Mouse (Mus musculus): Measurements from ENCODE around the gene Arl15.

Gene Arl15

DNA sequence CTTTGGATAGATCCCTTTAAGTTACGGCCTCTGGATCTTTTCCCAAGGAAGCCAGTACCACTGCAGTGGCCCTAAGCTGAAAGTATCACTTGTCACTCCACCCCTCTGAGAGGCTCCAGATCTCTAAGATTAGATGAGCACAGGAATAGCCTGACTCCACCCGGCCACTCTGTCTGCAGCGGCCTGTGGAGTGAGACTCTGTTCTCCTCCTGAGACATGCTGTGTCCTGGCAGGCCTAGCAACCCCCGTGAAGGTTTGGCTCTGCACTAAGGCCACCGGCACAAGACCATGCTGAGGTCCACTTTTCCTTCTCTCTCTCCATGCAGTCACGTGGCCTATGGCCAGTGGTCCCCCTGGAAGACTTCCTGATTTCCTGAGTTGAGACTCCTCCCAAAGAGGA lies 200.3 kb downstream of the Arl15 start:
- DNase-seq, result no peak

DNA sequence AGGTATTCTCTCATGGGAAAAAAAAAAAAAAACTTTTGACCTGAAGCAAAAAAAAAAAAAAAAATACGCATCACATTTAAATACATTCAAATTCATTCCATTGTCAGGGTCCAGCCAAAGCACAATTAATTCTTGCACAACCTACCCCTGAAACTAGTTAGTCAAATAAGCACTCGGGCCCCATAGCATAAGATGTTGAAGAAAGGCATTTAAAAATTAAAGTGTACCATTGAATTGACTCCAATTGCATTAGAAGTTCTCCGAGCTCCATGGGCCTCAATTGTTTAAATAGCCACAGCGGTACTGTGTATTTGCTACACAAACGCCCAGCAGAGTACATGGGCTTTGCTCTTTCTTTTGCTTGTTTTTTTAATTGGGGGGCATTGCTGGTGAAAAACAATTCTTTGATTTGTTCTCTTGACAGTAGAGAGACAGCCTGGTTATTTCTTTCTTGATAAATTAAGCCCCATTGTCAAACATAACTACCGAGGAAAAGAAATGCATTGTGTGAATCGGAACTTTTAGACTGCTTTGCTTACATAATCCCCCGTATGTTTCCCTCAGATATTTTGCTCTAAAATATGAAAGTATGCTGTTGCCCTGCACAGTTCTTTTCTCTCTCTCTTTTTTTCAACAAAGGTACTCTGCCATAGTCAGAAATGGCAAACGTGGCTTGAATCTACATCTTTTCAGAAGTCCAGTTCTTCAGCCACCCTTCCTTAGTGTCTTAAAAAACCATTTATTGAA lies 201.4 kb downstream of the Arl15 start:
- DNase-seq, result no peak

DNA sequence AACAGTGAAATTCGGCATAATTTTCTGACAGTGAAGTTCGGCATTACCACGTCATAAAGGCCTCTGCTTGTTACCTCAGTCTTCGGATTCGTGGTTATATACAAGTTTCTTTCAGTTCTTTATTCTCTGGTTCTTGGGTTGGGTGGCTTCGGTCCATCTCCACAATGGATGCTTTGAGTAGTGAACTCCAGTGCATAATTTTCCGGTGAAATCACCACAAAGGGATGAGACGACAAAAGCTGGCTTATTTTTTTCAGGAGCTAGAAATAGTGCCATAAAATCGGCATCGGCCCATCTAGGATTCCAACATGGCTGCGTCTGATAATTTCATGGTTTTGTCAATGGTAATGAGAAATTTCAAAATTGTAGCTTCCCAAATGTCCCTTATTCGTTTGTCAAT lies 204.5 kb downstream of the Arl15 start:
- no peak for DNase-seq

DNA sequence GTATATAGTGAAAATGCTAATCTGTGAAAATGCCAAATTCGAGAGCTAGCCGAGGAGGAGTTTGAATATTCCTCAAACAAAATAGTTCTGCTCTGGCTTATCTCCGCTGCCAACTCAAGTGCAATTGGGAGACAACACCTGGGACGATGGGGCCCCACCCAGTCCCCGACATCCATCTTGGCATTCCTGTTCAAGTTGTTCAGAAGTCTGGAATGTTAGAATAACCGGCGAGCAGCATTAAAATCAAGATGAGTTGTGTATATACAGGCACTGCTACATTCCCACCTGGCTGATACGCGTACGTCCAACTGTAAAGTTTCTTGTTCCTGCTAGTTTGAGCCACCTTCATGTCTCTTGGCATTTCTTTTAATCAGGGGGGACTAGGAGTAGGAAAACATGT lies 209.2 kb downstream of the Arl15 start:
- DNase-seq, result no peak

DNA sequence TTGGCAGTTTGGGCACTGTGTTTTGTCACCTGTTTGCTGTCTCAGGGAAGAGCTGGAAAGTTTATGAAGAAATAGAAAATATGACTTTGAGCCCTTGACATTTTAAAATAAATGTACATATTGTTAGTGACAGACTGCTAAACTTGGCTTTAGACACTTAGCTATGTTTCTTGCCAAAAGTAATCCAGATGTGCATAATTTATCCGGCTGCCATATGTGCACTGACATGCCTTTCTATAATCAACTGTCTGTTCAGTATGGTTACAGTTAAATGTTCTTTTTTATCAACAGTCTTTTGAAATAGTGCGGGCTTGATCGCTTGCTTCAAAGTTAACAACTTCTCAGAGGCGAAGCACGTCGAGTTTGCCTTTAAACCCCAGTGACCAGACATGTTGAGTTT lies 209.9 kb downstream of the Arl15 start:
- DNase-seq, result no peak

DNA sequence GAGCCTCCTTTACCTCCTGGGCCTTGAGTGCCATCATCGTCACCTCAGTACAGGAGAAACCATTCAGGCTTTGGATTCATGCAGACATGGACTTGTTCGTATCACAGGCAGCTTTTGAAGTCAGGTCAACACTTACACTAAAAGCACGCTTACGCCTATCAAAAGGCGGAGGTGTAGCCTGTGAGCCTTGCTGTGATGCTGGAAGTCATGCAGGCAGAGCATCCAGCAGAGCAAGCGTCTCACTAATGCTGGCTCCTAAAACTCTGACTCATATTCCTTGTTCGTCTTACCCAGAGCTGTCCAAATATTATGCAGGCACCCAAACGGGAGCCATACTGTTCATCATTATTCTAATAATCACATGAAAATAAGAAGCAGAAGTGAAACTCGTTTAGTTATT lies 215.5 kb downstream of the Arl15 start:
- DNase-seq, result no peak

DNA sequence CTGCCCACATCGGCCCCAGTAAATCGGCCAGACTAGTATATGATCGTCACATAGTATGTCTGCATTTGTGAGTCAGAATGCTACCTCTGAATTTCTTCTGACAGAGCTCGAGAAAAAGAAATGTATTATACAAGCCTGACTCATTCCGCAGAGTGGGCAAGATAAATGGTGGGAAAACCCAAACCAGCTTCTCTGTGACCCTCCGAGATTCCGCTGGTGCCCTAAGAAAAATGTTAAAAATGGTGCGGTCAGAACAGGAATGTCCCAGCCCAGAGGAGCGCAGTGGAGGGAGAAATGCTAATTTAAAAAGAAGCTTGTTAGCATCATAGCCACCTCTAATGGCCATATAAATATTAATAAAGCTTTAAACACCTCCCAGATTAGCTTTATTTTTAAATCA lies 216.2 kb downstream of the Arl15 start:
- no peak for DNase-seq

DNA sequence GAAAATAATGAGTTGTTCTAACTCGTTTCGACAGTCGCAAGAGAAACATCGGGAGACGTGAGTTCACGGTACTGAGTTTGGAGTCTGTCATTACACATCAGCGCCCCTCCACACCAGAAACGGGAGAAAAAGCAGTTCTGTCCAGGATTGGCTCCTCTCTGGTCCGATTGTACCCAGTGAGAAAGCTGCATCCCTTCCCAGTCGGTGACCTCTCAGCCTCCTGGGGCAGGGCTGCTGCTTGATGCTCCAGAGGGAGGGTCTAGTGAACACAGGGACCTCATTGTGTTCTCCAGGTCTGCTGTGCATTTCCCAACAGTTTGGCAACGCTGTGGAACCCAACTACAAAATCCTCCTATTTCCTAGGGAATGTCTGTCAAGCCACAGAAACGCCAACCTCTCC lies 216.7 kb downstream of the Arl15 start:
- no peak for DNase-seq

DNA sequence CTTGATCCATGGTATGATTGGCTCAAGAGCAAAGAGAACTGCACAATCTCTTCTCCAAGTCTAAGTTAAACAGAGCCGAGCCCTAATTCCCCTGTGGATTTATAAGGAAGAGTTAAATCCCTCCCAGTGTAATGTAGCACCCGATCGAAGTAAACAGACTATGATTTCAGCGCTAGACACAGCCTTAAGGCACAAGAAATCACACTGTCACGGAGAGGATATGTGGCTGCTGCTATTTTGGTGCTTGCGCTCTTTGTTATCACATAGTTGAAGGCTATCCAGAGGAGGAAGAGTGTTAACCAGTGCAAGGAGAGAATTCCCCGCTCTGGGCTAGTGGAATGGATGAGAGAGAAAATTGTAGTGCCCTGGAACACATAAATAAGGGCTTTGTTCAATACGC lies 223.6 kb downstream of the Arl15 start:
- no peak for DNase-seq

DNA sequence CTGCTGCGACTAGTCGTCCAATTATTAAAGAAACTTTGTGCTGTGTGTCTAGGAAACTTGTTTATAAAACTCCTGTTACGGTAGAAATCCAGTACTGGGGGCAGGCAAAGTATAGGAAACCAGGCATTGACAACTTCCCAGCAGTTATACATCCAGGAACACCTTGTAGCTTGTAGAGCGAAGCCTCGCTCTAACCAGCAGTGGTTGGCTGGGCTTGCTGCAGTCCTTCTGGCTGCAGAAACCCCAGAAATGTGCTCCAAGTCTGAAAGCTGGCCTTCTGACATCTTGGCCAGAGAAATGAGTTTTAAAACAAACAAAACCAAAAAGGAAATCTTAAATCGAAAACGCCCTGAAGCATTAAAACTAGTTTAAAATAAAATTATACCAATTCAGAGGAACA lies 229.2 kb downstream of the Arl15 start:
- DNase-seq, result no peak

DNA sequence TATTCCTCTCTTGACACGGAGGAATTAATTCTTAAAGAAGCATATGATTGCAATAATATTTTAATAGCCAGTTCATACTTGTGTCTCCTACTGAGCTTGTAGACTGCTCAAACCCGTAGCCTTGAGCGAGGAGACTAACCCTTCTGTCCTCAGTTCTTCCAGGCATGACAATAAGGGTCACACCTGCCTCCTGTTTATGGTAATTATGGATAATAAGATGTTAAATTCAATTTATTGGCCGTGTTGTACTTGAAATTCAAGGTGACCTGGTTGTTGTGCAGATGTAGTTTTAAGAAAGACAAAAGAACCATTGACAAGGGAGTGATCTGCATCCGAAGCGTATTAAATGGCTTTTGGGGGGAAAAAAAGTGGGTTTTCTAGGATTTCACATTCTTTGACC lies 232.0 kb downstream of the Arl15 start:
- DNase-seq, result no peak

DNA sequence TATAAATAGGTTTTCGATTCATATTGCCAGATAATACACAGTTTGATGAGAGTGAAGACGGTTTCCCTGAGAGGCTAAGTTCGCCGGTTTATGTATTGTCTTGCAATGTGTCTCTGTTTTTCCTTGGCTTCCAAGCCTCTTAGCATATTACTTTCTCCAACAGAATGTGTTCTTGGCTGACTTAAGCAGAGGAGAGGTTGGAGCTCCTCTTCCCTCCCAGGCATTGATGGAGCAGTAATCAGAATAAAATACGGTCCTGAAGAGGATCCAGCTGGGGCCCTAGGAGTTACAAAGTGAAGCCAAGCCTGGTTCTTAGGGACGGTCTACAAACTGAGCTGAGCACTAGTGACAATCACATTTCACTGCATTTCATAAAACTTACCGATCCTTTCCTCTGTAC lies 232.4 kb downstream of the Arl15 start:
- DNase-seq, result no peak

DNA sequence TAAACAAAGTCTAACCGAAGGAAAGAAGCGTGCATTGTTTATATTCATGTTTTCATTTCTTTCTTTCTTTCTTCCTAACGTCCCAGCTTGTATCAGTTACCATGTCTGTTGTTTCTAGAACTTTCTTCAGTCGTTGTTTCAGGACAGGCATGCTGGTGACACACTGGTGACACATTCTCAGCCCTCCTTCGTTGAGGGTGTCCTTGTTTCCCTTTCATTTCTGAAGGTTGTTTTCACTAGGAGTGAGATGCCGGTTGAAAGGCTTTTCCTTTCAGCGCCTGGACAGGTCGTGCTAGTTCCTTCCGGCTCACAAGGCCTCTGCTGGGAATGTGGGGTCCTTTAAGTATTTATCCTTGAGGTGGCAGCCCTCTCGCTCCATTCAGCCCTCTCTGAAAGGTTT lies 253.8 kb downstream of the Arl15 start:
- DNase-seq, result no peak

DNA sequence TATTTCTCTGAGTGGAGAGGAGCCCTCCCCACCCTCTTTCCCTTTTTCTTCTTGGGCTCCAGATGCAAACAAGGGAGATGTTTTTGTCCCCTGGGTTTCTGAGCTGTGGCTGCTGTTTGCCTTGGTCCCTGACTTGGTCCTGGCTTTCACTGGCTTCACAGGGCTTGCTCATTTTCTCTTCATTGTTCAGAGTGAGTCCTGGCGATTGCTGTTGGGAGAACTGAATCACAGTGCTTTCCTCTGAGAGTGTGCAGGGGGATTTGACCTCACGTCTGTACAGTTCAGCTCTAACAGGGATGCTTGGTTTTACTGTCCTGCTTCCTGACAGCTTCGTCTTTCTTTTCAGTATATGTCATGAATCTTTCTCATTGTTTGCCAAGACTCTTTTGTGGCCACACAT lies 254.4 kb downstream of the Arl15 start:
- DNase-seq, result no peak

DNA sequence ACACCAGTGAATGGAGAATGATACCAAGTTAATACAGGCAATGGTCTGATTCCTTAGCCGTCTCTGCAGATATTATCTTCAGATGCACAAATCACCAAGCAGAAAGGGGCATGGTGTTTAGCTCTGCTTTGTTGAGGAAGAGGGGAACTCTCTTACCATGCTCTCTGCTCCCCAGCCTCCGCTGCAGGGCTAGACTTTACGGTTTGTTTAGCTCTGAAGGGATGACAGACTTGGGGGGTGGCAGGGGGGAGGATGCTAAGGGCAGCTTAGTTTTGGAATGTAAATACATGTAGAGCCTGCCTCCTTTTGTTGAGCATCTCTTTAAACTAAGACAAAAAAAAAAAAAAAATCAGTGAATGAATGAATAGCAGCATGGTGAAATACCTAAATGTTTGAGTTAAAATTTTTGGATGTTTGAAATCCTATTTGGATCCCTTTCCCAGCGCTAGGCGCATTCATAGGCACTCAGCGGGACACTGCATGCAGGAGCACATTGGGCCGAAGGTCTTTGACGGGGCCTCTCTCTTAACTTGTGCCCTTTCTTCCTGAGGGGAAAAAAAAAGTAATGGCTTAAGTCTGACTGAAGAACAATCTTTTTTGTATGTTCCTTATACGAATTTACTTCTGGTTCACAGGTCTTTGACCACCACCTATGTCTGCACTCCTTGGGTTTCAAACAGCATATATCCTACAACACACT lies 257.0 kb downstream of the Arl15 start:
- DNase-seq, result no peak

DNA sequence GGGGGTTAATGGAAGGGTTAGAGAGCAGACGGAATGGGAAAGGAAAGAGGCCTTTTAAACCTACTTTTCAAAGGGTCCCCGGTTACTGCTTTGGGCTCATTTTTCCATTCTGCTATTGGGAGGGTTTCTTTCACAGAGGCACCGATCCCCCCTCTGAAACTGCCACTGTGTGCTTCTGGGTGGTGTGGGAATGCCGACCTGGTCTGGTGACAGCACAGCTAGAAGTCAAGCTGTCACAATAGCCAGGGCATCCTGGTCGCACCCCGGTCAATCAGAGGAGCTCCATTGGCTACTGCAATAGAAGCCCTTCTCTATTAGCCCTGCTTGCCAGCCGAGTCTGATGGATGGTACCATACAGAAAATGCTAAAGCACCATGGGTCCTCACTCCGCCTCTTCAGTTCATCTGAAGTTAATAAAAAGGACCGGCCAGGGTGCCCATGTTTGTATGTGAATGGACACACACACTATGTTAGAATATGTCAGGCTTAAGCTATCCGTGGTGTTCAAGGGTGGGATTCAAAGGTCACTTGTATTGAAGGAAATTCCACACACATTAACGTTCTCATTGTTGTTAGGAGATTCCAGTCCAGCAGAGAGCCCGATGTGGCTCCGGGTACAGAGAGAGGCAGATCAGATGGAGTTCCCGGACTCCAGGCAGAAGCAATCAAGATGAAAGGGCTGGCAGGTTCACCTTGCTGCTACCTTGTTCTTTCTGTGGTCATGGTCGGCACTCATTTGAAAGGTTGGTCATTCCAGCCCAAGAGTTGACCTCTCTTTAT lies 258.3 kb downstream of the Arl15 start:
- DNase-seq, result no peak

DNA sequence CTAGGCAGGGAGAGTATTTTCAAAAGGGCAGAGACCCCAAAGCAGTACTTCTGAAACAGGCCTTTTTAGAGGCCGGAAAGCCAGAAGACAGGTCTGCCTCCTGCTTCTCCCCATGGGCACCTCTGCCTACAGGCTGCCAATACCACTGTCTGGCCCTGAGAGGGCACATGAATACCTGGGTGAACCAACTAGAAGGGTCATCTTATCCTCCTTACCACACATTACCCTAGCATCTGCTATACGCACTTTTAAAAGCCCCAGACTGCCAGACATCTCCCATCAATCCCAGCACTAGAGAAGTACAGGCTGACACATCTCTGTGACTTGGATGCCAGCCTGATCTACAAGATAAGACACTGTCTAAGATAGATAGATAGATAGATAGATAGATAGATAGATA lies 259.0 kb downstream of the Arl15 start:
- DNase-seq, result no peak

DNA sequence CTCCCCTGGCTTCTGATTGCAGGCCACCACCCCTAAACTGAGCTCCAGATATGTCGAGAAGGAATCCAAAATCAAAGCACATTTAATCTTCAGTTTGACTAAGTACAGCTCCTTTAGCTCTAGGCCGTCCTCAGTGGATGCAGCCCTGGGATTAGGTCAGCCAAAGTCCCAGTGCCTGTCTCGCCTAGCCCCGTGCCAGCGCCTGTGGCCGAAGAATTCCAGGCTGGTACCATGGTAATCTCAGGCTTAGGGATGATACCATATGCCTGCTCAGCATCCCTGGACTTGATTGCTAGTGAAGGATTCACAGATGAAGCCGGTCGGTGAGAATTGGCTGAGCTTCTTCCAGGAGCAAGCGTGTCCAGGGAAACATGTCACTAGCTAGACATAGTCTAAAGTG lies 261.4 kb downstream of the Arl15 start:
- no peak for DNase-seq

DNA sequence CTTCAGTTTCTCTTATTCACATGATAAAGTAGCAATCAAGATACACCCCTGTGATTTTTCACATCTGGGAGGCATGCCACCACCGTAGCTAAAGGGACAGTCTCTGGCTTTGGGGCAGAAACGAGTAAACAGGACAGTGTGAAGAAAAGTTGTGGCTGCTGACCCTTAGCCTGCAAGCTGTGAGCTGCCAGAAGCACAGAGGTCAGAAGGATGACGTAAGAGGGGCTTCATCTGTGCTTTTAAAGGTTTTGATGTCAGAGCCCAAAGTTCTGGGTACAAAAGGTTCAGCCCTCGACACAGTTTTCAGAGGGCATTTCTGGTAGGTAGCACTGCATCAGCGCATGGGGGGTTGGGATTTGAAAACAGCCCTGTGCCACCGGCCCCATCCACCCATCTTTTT lies 266.0 kb downstream of the Arl15 start:
- DNase-seq, result no peak

DNA sequence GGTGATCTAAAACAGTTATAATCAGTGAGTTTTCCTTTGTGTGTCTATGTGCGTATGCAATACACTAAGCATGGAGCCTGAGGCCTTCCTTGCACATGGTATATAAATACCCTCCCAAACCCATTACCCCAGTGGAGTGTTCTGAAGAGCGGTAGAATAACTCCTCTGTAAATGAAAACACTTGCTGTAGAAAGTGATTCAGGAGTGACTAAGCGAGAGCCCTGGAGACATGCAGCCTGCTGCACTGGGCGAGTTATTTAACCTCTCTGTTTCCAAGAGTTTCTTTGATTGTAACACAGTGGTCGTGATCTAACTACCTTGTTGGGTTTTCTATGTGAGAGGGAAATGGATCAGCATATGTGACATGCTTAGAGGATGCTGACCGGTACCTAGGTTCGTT lies 266.9 kb downstream of the Arl15 start:
- no peak for DNase-seq

DNA sequence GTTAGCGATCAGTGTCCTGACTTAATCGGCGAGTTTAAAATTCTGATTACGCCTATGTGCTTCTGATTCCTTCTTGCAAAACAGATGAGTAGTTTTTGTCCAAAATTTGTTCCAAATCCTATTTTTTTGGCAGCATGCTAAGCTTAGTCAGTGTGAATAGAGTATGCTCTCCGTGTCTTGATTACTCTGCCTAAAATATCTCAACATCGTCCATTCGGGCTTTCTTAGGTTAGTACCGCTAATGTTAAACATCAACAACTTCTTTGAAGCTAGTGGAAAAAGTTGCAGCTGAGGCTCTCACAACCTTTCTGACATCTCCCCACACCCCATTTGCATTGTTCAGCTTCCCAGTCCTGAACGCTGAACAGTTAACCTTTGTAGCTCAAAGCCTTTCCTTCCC lies 269.8 kb downstream of the Arl15 start:
- DNase-seq, result no peak

DNA sequence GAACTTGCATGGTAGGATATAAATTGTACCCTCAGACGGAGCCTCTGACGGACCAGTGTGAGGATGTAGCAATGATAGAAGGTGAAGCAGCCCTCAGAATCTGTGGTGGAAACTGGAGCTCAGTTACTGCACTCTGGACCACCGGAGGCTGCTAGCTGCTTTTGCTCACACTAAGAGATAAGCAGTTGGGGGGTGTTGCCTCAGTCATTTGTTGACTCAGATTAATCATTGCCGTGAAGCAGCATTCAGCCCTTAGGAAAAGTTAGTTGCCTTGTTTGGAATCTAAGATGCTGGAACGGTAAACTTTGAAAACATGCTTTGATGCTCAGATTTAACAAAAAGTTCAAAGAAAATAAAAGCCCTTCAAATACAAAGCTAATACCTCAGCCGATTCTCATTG lies 270.7 kb downstream of the Arl15 start:
- DNase-seq, result no peak

DNA sequence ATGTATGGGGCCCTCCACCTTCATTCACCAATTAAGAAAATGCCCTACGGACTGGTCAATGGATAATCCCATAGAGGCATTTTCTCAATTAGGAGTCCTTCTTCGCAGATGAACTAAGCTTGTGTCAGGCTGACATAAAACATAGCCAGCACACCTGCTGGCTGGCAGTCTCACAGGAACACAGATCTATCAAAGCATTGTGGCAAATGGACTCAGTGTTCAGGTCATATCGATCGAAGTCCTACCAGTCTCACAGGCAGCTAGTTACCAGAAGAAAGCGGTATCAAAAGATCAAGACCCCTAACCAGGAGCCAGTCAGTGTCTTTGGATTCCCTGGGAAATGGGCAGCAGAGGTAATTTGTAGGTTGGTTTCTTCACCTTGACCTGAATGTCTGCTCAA lies 274.1 kb downstream of the Arl15 start:
- no peak for DNase-seq

DNA sequence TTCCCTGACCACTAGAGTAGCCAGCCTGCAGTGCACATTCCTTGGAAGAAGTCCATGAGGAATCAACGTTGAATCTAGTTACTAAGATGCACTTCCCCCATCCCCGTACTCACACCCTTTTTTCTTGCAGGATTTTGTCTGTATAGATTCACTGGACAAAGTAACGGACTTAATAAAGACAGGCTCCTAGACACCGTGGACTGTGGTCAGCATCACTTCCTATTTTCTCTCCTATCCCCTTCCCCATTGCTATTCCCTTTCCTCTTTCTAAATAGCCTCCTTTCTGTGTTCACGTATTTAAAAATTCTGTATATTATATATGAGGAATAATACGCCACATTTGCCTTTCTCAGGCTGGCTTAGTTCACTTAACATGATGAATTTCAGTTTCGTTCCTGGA lies 277.1 kb downstream of the Arl15 start:
- no peak for DNase-seq

Measured in right cerebral cortex, adult 18-20 months (tissue).